Mouse (Mus musculus) hindbrain, embryonic 10.5 days (tissue): Measurements from ENCODE around the gene Apbb2. TPM values are rescaled to one million over a fixed set of nuclear protein-coding genes. Genes with fewer than 3 reads are reported as not detected.

Experiments
- DNase-seq: peaks from one replicate; pipeline ENCODE4 v3.0.0-alpha.2; 2017; ENCODE audit warnings: low spot score
- H3K27ac ChIP-seq: fragments of 300-500 bp; sonication (generic); 2 replicates; pipeline ENCODE4 v1.5.1; 2016; ENCODE audit warnings: mild to moderate bottlenecking, moderate library complexity
- H3K27me3 ChIP-seq: fragments of 300-500 bp; sonication (generic); 2 replicates; pipeline ENCODE4 v1.6.1; 2016; ENCODE audit warnings: mild to moderate bottlenecking; ENCODE audit not compliant: poor library complexity, insufficient read depth, severe bottlenecking
- H3K36me3 ChIP-seq: fragments of 300-500 bp; sonication (generic); 2 replicates; pipeline ENCODE4 v1.6.1; 2016; ENCODE audit warnings: mild to moderate bottlenecking, moderate library complexity
- H3K4me1 ChIP-seq: fragments of 300-500 bp; sonication (generic); replicated peaks from 2 replicates; pipeline ENCODE4 v1.6.1; 2016; ENCODE audit warnings: mild to moderate bottlenecking
- H3K4me3 ChIP-seq: fragments of 300-500 bp; sonication (generic); 2 replicates; pipeline ENCODE4 v1.5.1; 2016; ENCODE audit warnings: mild to moderate bottlenecking, moderate library complexity
- H3K9me3 ChIP-seq: fragments of 300-500 bp; sonication (generic); 2 replicates; pipeline ENCODE4 v1.6.1; 2016; ENCODE audit warnings: mild to moderate bottlenecking, moderate library complexity
- WGBS: fragments of 180-500 bp; shearing (Covaris S2); methylation state at CpG from one replicate; pipeline ENCODE4 v1.1.7; 2016; 5-methylcytosine and 5-hydroxymethylcytosine counted together
- polyA plus RNA-seq: library from polyadenylated mRNA; unstranded; fragments of >200 nt; fragmentation: Nextera tagmentation; extraction: Ambion mirVana; gene quantifications from 2 replicates; pipeline ENCODE4 v1.2.1, GENCODE M21; 2016

Apbb2 gene
- polyA plus RNA-seq, 1 experiment from 2014 or later = 44.4 TPM

- H3K36me3 ChIP-seq = no peaks in the 10 kb centered on the region
- peak overlapping the region; percentile 62; the same call in 1 of the 2 replicates for H3K27ac ChIP-seq
- H3K4me1 ChIP-seq = peaks cover 40% of the 10 kb centered on the region
- no peak for DNase-seq
- no peaks in the 10 kb centered on the region for H3K27me3 ChIP-seq
- no peak overlapping the region for H3K4me3 ChIP-seq
- H3K9me3 ChIP-seq = no peaks in the 10 kb centered on the region
- WGBS = 66% methylated on average over 16 of the region's 16 CpGs
Measured at GRCm38 (mm10) chr5:66523681-66524503, 94.7 kb downstream of the Apbb2 start.

GRCm38 (mm10) chr5:66521250-66521649 is 97.3 kb downstream of the Apbb2 start:
- WGBS = 82% methylated on average over 2 of the region's 2 CpGs
- Histone ChIP-seq H3K4me3 (no peak overlapping the region), H3K36me3 (no peaks in the 10 kb centered on the region), H3K9me3 (no peaks in the 10 kb centered on the region), H3K27ac (no peak overlapping the region), H3K4me1 (peaks cover 27% of the 10 kb centered on the region), H3K27me3 (no peaks in the 10 kb centered on the region)
- no peak for DNase-seq

- Histone ChIP-seq H3K27me3 (no peaks in the 10 kb centered on the region), H3K4me3 (no peak overlapping the region), H3K36me3 (no peaks in the 10 kb centered on the region), H3K9me3 (no peaks in the 10 kb centered on the region), H3K27ac (no peak overlapping the region), H3K4me1 (peaks cover 13% of the 10 kb centered on the region)
- 85% methylated on average over 5 of the region's 5 CpGs for WGBS
- no peak for DNase-seq
Measured at GRCm38 (mm10) chr5:66519511-66519910, 99.1 kb downstream of the Apbb2 start.

GRCm38 (mm10) chr5:66518411-66519006 is 100.1 kb downstream of the Apbb2 start:
- Histone ChIP-seq H3K9me3 (no peaks in the 10 kb centered on the region), H3K27ac (no peak overlapping the region; the same call in 1 of the 2 replicates), H3K27me3 (no peaks in the 10 kb centered on the region), H3K36me3 (no peaks in the 10 kb centered on the region), H3K4me1 (peaks cover 10% of the 10 kb centered on the region), H3K4me3 (no peak overlapping the region)
- 42% methylated on average over 14 of the region's 14 CpGs for WGBS
- DNase-seq = peak; percentile 31

- WGBS = 76% methylated on average over 6 of the region's 6 CpGs
Measured at GRCm38 (mm10) chr5:66517503-66517902, 101.1 kb downstream of the Apbb2 start.

GRCm38 (mm10) chr5:66516311-66516710 is 102.3 kb downstream of the Apbb2 start:
- H3K27me3 ChIP-seq = no peaks in the 10 kb centered on the region
- H3K4me3 ChIP-seq = no peak overlapping the region
- H3K4me1 ChIP-seq = peaks cover 7% of the 10 kb centered on the region
- no peaks in the 10 kb centered on the region for H3K36me3 ChIP-seq
- no peak overlapping the region for H3K27ac ChIP-seq
- WGBS = 94% methylated on average over 8 of the region's 8 CpGs
- no peak for DNase-seq
- no peaks in the 10 kb centered on the region for H3K9me3 ChIP-seq

More at GRCm38 (mm10) chr5:66517503-66517902, 101.1 kb downstream of the Apbb2 start:
- no peak for DNase-seq
- Histone ChIP-seq H3K27ac (no peak overlapping the region), H3K4me1 (peaks cover 7% of the 10 kb centered on the region), H3K4me3 (no peak overlapping the region), H3K36me3 (no peaks in the 10 kb centered on the region), H3K27me3 (no peaks in the 10 kb centered on the region), H3K9me3 (no peaks in the 10 kb centered on the region)

- DNase-seq = no peak
- Histone ChIP-seq H3K27ac (no peak overlapping the region), H3K36me3 (no peaks in the 10 kb centered on the region), H3K4me1 (peaks cover 7% of the 10 kb centered on the region), H3K4me3 (no peak overlapping the region), H3K27me3 (no peaks in the 10 kb centered on the region), H3K9me3 (no peaks in the 10 kb centered on the region)
- WGBS = 86% methylated on average over 10 of the region's 10 CpGs
Measured at GRCm38 (mm10) chr5:66515271-66515670, 103.3 kb downstream of the Apbb2 start.

- H3K4me3 ChIP-seq = no peak overlapping the region
- no peaks in the 10 kb centered on the region for H3K27me3 ChIP-seq
- H3K9me3 ChIP-seq = no peaks in the 10 kb centered on the region
- H3K4me1 ChIP-seq = peaks cover 7% of the 10 kb centered on the region
- H3K27ac ChIP-seq = no peak overlapping the region
- WGBS = 94% methylated on average over 6 of the region's 6 CpGs
- no peak for DNase-seq
- no peaks in the 10 kb centered on the region for H3K36me3 ChIP-seq
Measured at GRCm38 (mm10) chr5:66514659-66515058, 103.9 kb downstream of the Apbb2 start.

- Histone ChIP-seq H3K27me3 (no peaks in the 10 kb centered on the region), H3K4me3 (no peak overlapping the region), H3K36me3 (no peaks in the 10 kb centered on the region), H3K4me1 (peaks cover 4% of the 10 kb centered on the region), H3K9me3 (no peaks in the 10 kb centered on the region), H3K27ac (no peak overlapping the region)
- DNase-seq = no peak
Measured at GRCm38 (mm10) chr5:66513412-66513811, 105.2 kb downstream of the Apbb2 start.

- 91% methylated on average over 7 of the region's 7 CpGs for WGBS
- no peak overlapping the region for H3K27ac ChIP-seq
Measured at GRCm38 (mm10) chr5:66512519-66512918, 106.1 kb downstream of the Apbb2 start.

GRCm38 (mm10) chr5:66510716-66511115 is 107.9 kb downstream of the Apbb2 start:
- Histone ChIP-seq H3K27ac (no peak overlapping the region; the same call in 1 of the 2 replicates), H3K4me3 (no peak overlapping the region), H3K9me3 (no peaks in the 10 kb centered on the region), H3K27me3 (no peaks in the 10 kb centered on the region), H3K4me1 (no peaks in the 10 kb centered on the region), H3K36me3 (no peaks in the 10 kb centered on the region)
- 79% methylated on average over 7 of the region's 7 CpGs for WGBS
- DNase-seq = no peak

More at GRCm38 (mm10) chr5:66512519-66512918, 106.1 kb downstream of the Apbb2 start:
- Histone ChIP-seq H3K36me3 (no peaks in the 10 kb centered on the region), H3K4me3 (no peak overlapping the region), H3K4me1 (no peaks in the 10 kb centered on the region), H3K27me3 (no peaks in the 10 kb centered on the region), H3K9me3 (no peaks in the 10 kb centered on the region)
- no peak for DNase-seq

GRCm38 (mm10) chr5:66509151-66509550 is 109.4 kb downstream of the Apbb2 start:
- WGBS = 84% methylated on average over 5 of the region's 5 CpGs
- Histone ChIP-seq H3K27ac (no peak overlapping the region), H3K36me3 (no peaks in the 10 kb centered on the region), H3K4me1 (peaks cover 4% of the 10 kb centered on the region), H3K4me3 (no peak overlapping the region), H3K9me3 (no peaks in the 10 kb centered on the region), H3K27me3 (no peaks in the 10 kb centered on the region)
- DNase-seq = no peak

- DNase-seq = no peak
- H3K36me3 ChIP-seq = no peaks in the 10 kb centered on the region
- H3K4me3 ChIP-seq = no peak overlapping the region
- no peaks in the 10 kb centered on the region for H3K27me3 ChIP-seq
- no peak overlapping the region for H3K27ac ChIP-seq
- peaks cover 11% of the 10 kb centered on the region for H3K4me1 ChIP-seq
- H3K9me3 ChIP-seq = no peaks in the 10 kb centered on the region
- WGBS = 82% methylated on average over 3 of the region's 3 CpGs
Measured at GRCm38 (mm10) chr5:66505578-66505977, 113.0 kb downstream of the Apbb2 start.
